Mouse (Mus musculus): ENCODE measurements around the gene Cpm. TPM values are rescaled to one million over a fixed set of nuclear protein-coding genes. Genes with fewer than 3 reads are reported as not detected.
"Not testable (repeated sequence)": the region's sequence is repeated elsewhere in the genome, so short reads cannot be mapped to it uniquely, and the experiment has no call there.

Cpm gene
- polyA plus RNA-seq, 1 experiment from 2014 or later: 3.1 TPM

GRCm38 (mm10) chr10:117709930-117710603 is 80.8 kb downstream of the Cpm start:
- Histone ChIP-seq H3K4me3 (peak overlapping the region; percentile 92), H3K9me3 (no peaks in the 10 kb centered on the region), H3K36me3 (peaks cover 33% of the 10 kb centered on the region), H3K4me2 (peak overlapping the region; percentile 83), H3K4me1 (peaks cover 34% of the 10 kb centered on the region), H3K27me3 (replicated peaks) (no peaks in the 10 kb centered on the region), H3K27ac (replicated peaks) (peak overlapping the region; percentile 99), H3K9ac (peak overlapping the region; percentile 100)
- under 1% methylated on average over 65 of the region's 71 CpGs for WGBS
- peak; percentile 74 for ATAC-seq (ENCODE audit: extremely low read depth, insufficient number of reproducible peaks, low FRiP score, low TSS enrichment)

DNA sequence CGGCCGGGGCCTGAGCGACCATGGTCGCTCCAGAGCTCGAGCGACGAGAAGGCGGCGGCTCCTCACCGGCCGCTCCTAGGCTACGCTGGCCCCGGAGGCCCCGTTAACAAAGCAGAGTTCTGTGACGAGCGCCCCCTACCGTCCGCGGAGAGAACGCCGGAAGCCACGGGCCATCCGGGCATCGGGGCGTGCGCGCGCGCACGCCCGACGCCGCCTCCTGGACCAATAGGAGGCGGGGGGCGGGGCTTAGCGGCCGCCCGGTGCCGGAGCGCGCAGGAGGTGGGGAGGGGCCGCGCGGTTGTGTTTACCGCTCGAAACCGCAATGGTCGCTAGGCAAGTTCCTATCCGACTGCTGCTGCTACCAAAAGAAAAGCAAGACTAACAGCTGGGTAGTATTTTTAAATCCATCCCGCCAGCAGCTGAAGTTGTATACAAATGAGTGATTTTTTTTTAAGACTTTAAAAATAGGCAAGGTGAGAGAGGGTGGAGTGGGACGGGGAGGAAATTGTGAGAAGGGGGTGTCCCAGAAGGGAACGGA is 81.4 kb downstream of the Cpm start, which contains the start of gene Mdm2:
TSS of gene Mdm2 (minus strand) at position 155 of the 538 bp plus-strand sequence.
- Histone ChIP-seq H3K9ac (peak within 1 kb of the TSS; percentile 100), H3K4me3 (peak within 1 kb of the TSS; percentile 92), H3K4me2 (peak within 1 kb of the TSS; percentile 83), H3K27ac (replicated peaks) (peak within 1 kb of the TSS; percentile 99), H3K4me1 (peaks cover 34% of the 10 kb centered on the region), H3K9me3 (no peaks in the 10 kb centered on the region), H3K27me3 (replicated peaks) (no peaks in the 10 kb centered on the region), H3K36me3 (peaks cover 27% of the 10 kb centered on the region)
- WGBS: under 1% methylated on average over 52 of the region's 52 CpGs
- ATAC-seq (ENCODE audit: extremely low read depth, insufficient number of reproducible peaks, low FRiP score, low TSS enrichment): peak; percentile 91

GRCm38 (mm10) chr10:117711408-117711807 is 82.1 kb downstream of the Cpm start:
- peak overlapping the region; percentile 100; the same call in 1 of the 2 replicates for H3K9ac ChIP-seq
- peaks cover 22% of the 10 kb centered on the region for H3K36me3 ChIP-seq
- H3K27ac ChIP-seq (replicated peaks): peak overlapping the region; percentile 99; the same call in 1 of the 2 replicates
- no peak for ATAC-seq (ENCODE audit: extremely low read depth, insufficient number of reproducible peaks, low FRiP score, low TSS enrichment)
- peak overlapping the region; percentile 92 for H3K4me3 ChIP-seq
- no peaks in the 10 kb centered on the region for H3K9me3 ChIP-seq
- 66% methylated on average over 5 of the region's 5 CpGs for WGBS
- H3K4me2 ChIP-seq: peak overlapping the region; percentile 76
- H3K27me3 ChIP-seq (replicated peaks): no peaks in the 10 kb centered on the region
- H3K4me1 ChIP-seq: peaks cover 32% of the 10 kb centered on the region

DNA sequence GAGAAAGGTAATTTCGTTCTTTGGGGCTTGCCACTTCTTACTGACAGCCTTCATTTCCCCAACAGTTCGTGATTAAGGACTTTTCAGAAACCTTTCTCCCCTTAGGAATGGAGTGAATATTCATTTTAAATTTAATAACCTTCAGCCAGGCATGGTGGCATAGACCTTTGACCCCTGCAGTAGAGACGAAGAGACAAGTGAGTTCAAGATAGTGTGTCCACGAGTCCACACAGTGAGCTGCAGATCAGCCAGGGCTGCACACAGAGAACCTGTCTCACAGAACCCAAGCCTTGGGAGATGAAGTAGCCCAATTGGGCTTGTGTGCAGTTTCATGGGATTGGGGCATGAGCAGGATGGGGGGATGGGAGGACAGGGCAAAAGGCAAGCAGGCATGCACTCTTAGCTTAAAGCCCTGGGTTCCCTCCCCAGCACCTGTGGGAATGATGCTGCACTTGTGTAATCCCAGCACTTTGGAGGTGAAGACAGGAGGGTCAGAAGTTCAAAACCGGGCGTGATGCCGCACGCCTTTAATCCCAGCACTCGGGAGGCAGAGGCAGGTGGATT is 83.0 kb downstream of the Cpm start:
- Histone ChIP-seq H3K36me3 (peaks cover 14% of the 10 kb centered on the region), H3K9ac (no peak overlapping the region), H3K4me3 (no peak overlapping the region), H3K4me2 (no peak overlapping the region), H3K9me3 (no peaks in the 10 kb centered on the region), H3K4me1 (peaks cover 31% of the 10 kb centered on the region), H3K27me3 (replicated peaks) (no peaks in the 10 kb centered on the region), H3K27ac (replicated peaks) (no peak overlapping the region)
- ATAC-seq (ENCODE audit: extremely low read depth, insufficient number of reproducible peaks, low FRiP score, low TSS enrichment): no peak
- WGBS: 80% methylated on average over 9 of the region's 9 CpGs

- Histone ChIP-seq H3K4me2 (no peak overlapping the region), H3K27me3 (replicated peaks) (no peaks in the 10 kb centered on the region), H3K36me3 (peaks cover 8% of the 10 kb centered on the region), H3K9me3 (no peaks in the 10 kb centered on the region), H3K4me3 (no peak overlapping the region), H3K4me1 (peaks cover 31% of the 10 kb centered on the region), H3K27ac (replicated peaks) (no peak overlapping the region), H3K9ac (no peak overlapping the region)
- WGBS: 84% methylated on average over 9 of the region's 9 CpGs
- no peak for ATAC-seq (ENCODE audit: extremely low read depth, insufficient number of reproducible peaks, low FRiP score, low TSS enrichment)
Measured at GRCm38 (mm10) chr10:117712871-117713270, 83.6 kb downstream of the Cpm start.

GRCm38 (mm10) chr10:117713466-117713865 is 84.2 kb downstream of the Cpm start:
- H3K36me3 ChIP-seq: peaks cover 4% of the 10 kb centered on the region
- no peak overlapping the region for H3K4me3 ChIP-seq
- no peak overlapping the region for H3K27ac ChIP-seq (replicated peaks)
- no peak for ATAC-seq (ENCODE audit: extremely low read depth, insufficient number of reproducible peaks, low FRiP score, low TSS enrichment)
- H3K4me2 ChIP-seq: no peak overlapping the region
- no peaks in the 10 kb centered on the region for H3K27me3 ChIP-seq (replicated peaks)
- peaks cover 37% of the 10 kb centered on the region for H3K4me1 ChIP-seq
- H3K9me3 ChIP-seq: no peaks in the 10 kb centered on the region
- no peak overlapping the region for H3K9ac ChIP-seq
- 90% methylated on average over 8 of the region's 8 CpGs for WGBS

DNA sequence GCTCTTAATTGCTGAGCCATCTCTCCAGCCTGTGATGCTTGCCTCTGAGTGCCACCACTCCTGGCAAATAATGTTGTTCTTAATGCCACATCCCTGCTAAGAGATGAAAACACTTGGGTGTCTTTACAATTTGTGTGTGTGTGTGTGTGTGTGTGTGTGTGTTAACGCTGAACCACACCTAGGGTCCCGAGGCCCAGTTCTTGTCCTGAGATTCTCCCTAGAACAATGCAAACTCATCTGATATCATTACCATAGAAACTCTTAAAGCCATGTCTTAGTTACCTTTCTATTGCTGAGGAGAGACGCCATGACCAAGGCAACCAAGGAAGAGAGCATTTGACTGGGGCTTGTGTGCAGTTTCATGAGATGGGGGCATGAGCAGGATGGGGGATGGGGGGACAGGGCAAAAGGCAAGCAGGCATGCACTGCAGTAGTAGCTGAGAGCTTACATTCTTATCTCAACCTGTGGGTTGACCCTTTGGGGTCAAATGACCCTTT is 84.8 kb downstream of the Cpm start:
- no peak for ATAC-seq (ENCODE audit: extremely low read depth, insufficient number of reproducible peaks, low FRiP score, low TSS enrichment)

GRCm38 (mm10) chr10:117714928-117715500 is 85.7 kb downstream of the Cpm start:
- Histone ChIP-seq H3K27ac (replicated peaks) (no peak overlapping the region), H3K4me3 (no peak overlapping the region), H3K9me3 (no peaks in the 10 kb centered on the region), H3K4me1 (peaks cover 28% of the 10 kb centered on the region), H3K4me2 (no peak overlapping the region), H3K27me3 (replicated peaks) (no peaks in the 10 kb centered on the region), H3K36me3 (no peaks in the 10 kb centered on the region), H3K9ac (no peak overlapping the region)
- WGBS: 64% methylated on average over 4 of the region's 4 CpGs
- no peak for ATAC-seq (ENCODE audit: extremely low read depth, insufficient number of reproducible peaks, low FRiP score, low TSS enrichment)

More for the DNA sequence above, 84.8 kb downstream of the Cpm start:
- H3K9ac ChIP-seq: no peak overlapping the region
- peaks cover 33% of the 10 kb centered on the region for H3K4me1 ChIP-seq
- H3K4me2 ChIP-seq: no peak overlapping the region
- no peak overlapping the region for H3K4me3 ChIP-seq
- H3K9me3 ChIP-seq: no peaks in the 10 kb centered on the region
- 79% methylated on average over 3 of the region's 3 CpGs for WGBS
- no peak overlapping the region for H3K27ac ChIP-seq (replicated peaks)
- H3K36me3 ChIP-seq: no peaks in the 10 kb centered on the region
- no peaks in the 10 kb centered on the region for H3K27me3 ChIP-seq (replicated peaks)

- H3K9ac ChIP-seq; H3K4me3 ChIP-seq; H3K27ac ChIP-seq (replicated peaks); ATAC-seq (ENCODE audit: extremely low read depth, insufficient number of reproducible peaks, low FRiP score, low TSS enrichment); H3K27me3 ChIP-seq (replicated peaks); H3K4me2 ChIP-seq; H3K36me3 ChIP-seq; H3K9me3 ChIP-seq: not testable (repeated sequence)
- H3K4me1 ChIP-seq: peaks cover 28% of the 10 kb centered on the region
- 89% methylated on average over 1 of the region's 1 CpGs for WGBS
Measured at GRCm38 (mm10) chr10:117715654-117716053, 86.4 kb downstream of the Cpm start.

DNA sequence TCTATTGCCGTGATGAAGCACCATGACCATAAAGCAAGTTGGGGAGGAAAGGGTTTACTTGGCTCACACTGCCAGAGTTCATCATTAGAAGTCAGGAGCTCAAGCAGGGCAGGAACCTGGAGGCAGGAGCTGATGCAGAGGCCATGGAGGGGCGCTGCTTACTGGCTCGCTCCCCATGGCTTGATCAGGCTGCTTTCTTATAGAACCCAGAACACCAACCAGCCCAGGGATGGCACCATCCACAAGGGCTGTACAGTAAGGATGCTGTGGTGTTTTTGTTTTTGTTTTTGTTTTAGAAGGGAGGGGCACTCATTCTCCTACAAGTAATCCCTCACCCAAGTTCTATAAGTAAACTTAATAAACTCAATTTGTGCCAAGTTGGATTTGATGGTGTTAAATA is 87.4 kb downstream of the Cpm start:
- H3K36me3 ChIP-seq: no peaks in the 10 kb centered on the region
- no peak overlapping the region for H3K4me2 ChIP-seq
- H3K4me3 ChIP-seq: no peak overlapping the region
- H3K9ac ChIP-seq: no peak overlapping the region
- WGBS: 86% methylated on average over 3 of the region's 3 CpGs
- H3K27me3 ChIP-seq (replicated peaks): no peaks in the 10 kb centered on the region
- H3K27ac ChIP-seq (replicated peaks): no peak overlapping the region
- H3K4me1 ChIP-seq: peaks cover 21% of the 10 kb centered on the region
- no peak for ATAC-seq (ENCODE audit: extremely low read depth, insufficient number of reproducible peaks, low FRiP score, low TSS enrichment)
- no peaks in the 10 kb centered on the region for H3K9me3 ChIP-seq

GRCm38 (mm10) chr10:117717583-117717982 is 88.3 kb downstream of the Cpm start:
- Histone ChIP-seq H3K4me2 (peak overlapping the region; percentile 42), H3K27ac (replicated peaks) (peak overlapping the region; percentile 62), H3K36me3 (no peaks in the 10 kb centered on the region), H3K27me3 (replicated peaks) (no peaks in the 10 kb centered on the region), H3K9ac (peak overlapping the region; percentile 66), H3K4me3 (no peak overlapping the region), H3K4me1 (peaks cover 21% of the 10 kb centered on the region), H3K9me3 (no peaks in the 10 kb centered on the region)
- ATAC-seq (ENCODE audit: extremely low read depth, insufficient number of reproducible peaks, low FRiP score, low TSS enrichment): peak; percentile 57; the same call in 1 of the 2 replicates
- WGBS: 5% methylated on average over 4 of the region's 4 CpGs

Measured in heart, embryonic 13.5 days (tissue).